ENCODE assay signal across 9 mouse cellular contexts in genomic region chr3:88244071-88244470, GRCm38 (mm10). TPM values are rescaled to one million over a fixed set of nuclear protein-coding genes. Genes with fewer than 3 reads are reported as not detected.
DNase-seq lines count a peak whose midpoint lies in the region; ATAC-seq and TF ChIP-seq lines count a peak whose summit lies in the region.
"Had no signal": no experiment of that assay in that cellular context is flagged by ENCODE, and none has a peak within 500 bp of the region (broad histone marks: within the 10 kb centered on the region; RNA-seq: fewer than 3 reads in every experiment).

No protein-coding gene starts in this region.

- H3K9ac ChIP-seq in MEL (ENCODE audit: control insufficient read depth, low read depth, low read length, poor library complexity, severe bottlenecking): no peak overlapping the region
- no peak overlapping the region for H3K9ac ChIP-seq in liver, embryonic 13.5 days

- no peak for TF ChIP-seq EP300 in MEL (IDR thresholded peaks at IDR 0.05; ENCODE audit: low read depth in 1 of 2, low read length in 2 of 2)

- H3K27me3 ChIP-seq in MEL (ENCODE audit: control insufficient read depth in 1 of 2, insufficient read depth in 2 of 2, low read length in 2 of 2): peaks cover 4 to 9% of the 10 kb centered on the region in 2 experiments; a peak in 3 of 4 replicates
- H3K27me3 ChIP-seq in liver, embryonic 13.5 days: peaks cover 66% of the 10 kb centered on the region

- peak; percentile 53 for ATAC-seq in erythroblast, adult 5-6 weeks (replicated peaks; ENCODE audit: low FRiP score, poor library complexity, severe bottlenecking)
- no peak for ATAC-seq in liver, embryonic 13.5 days (ENCODE audit: low read depth)

- no peak for DNase-seq in left cerebral cortex, adult 2 months (ENCODE audit: extremely low spot score in 1 of 2, low spot score in 2 of 2)
- no peak for DNase-seq in left cerebral cortex, adult 11 months (ENCODE audit: low spot score)
- peak; percentile 73 for DNase-seq in MEL (ENCODE audit: low read depth, low spot score)
- peak; percentile 30 for DNase-seq in liver, embryonic 13.5 days
- peak; percentile 64 for DNase-seq in right cerebral cortex, postnatal 14 days

- no peaks in the 10 kb centered on the region for H3K79me2 ChIP-seq in MEL (ENCODE audit: control insufficient read depth, insufficient read depth, low read length, poor library complexity)

- H3K36me3 ChIP-seq in MEL (ENCODE audit: control insufficient read depth in 1 of 2, insufficient read depth in 2 of 2, low read length in 2 of 2): no peaks in the 10 kb centered on the region
- no peaks in the 10 kb centered on the region for H3K36me3 ChIP-seq in liver, embryonic 13.5 days

- no peak for TF ChIP-seq POLR2A in MEL (IDR thresholded peaks at IDR 0.05; ENCODE audit: control insufficient read depth in 1 of 2, insufficient read depth in 1 of 2, low read depth in 1 of 2, low read length in 2 of 2, poor library complexity in 1 of 2)
- TF ChIP-seq POLR2A in bone marrow, adult 2 months (IDR thresholded peaks at IDR 0.05; ENCODE audit: borderline replicate concordance, control insufficient read depth, low read depth, low read length): no peak

- peak; percentile 79 for TF ChIP-seq RAD21 in MEL (IDR thresholded peaks at IDR 0.05; ENCODE audit: low read depth, low read length)

- peaks cover 0 to 4% of the 10 kb centered on the region in 2 experiments; a peak in 1 of 4 replicates for H3K4me1 ChIP-seq in MEL (ENCODE audit: control insufficient read depth in 1 of 2, insufficient read depth in 2 of 2, low read length in 2 of 2)
- H3K4me1 ChIP-seq in bone marrow, adult 2 months (ENCODE audit: control insufficient read depth, insufficient read depth, low read length): no peaks in the 10 kb centered on the region
- no peaks in the 10 kb centered on the region for H3K4me1 ChIP-seq in liver, embryonic 13.5 days (replicated peaks)

- 10% methylated on average over 2 of the region's 2 CpGs for WGBS in bone marrow, adult 2 months
- WGBS in liver, embryonic 13.5 days (ENCODE audit: insufficient replicate concordance): 6% methylated on average over 2 of the region's 2 CpGs

- H3K27ac ChIP-seq in left cerebral cortex, adult 2 months: no peak overlapping the region
- no peak overlapping the region for H3K27ac ChIP-seq in MEL (ENCODE audit: control insufficient read depth, low read depth, low read length)
- H3K27ac ChIP-seq in bone marrow, adult 2 months (ENCODE audit: control insufficient read depth, insufficient read depth, low read depth, low read length, poor library complexity): no peak overlapping the region
- no peak overlapping the region for H3K27ac ChIP-seq in liver, embryonic 13.5 days

- no peak overlapping the region for H3K4me3 ChIP-seq in left cerebral cortex, adult 2 months
- no peak overlapping the region for H3K4me3 ChIP-seq in MEL (ENCODE audit: control insufficient read depth in 1 of 2, insufficient read depth in 1 of 2, low read depth in 2 of 2, low read length in 2 of 2)
- H3K4me3 ChIP-seq in bone marrow, adult 2 months (replicated peaks; ENCODE audit: control insufficient read depth, low read depth, low read length): no peak overlapping the region
- H3K4me3 ChIP-seq in liver, embryonic 13.5 days (replicated peaks): no peak overlapping the region

- intact Hi-C loops in left cerebral cortex, adult 2 months (cut with DNase I): loop anchor here (2.0 kb wide), 1 partner anchor 33 kb away; no protein-coding TSS in a partner anchor

- no peaks in the 10 kb centered on the region for H3K9me3 ChIP-seq in MEL (replicated peaks; ENCODE audit: insufficient read depth, low read length)
- H3K9me3 ChIP-seq in liver, embryonic 13.5 days (replicated peaks): no peaks in the 10 kb centered on the region

- peak; percentile 87 for TF ChIP-seq CTCF in left cerebral cortex, adult 2 months (IDR thresholded peaks at IDR 0.05)
- peak; percentile 93 to 99 (median 97) for TF ChIP-seq CTCF in MEL (IDR thresholded peaks at IDR 0.05 in 2 of 3, conservative IDR thresholded peaks at IDR 0.05 in 1 of 3; ENCODE audit: control insufficient read depth in 1 of 3, insufficient read depth in 1 of 3, low read depth in 2 of 3, low read length in 3 of 3, poor library complexity in 1 of 3, severe bottlenecking in 1 of 3)
- peak; percentile 88 for TF ChIP-seq CTCF in bone marrow, adult 2 months (IDR thresholded peaks at IDR 0.05; ENCODE audit: control insufficient read depth, insufficient read depth, low read length)

- no peak overlapping the region for H3K4me2 ChIP-seq in liver, embryonic 13.5 days

TF ChIP-seq in MEL, 35 proteins besides CTCF, POLR2A, EP300 and RAD21:
- TF ChIP-seq ZC3H11A (IDR thresholded peaks at IDR 0.05; ENCODE audit: low read depth, low read length): peak; percentile 49
- peak; percentile 13; the same call in 1 of the 2 replicates for TF ChIP-seq ELF1 (IDR thresholded peaks at IDR 0.05; ENCODE audit: low read depth, low read length)
- no peak for TF ChIP-seq GABPA (IDR thresholded peaks at IDR 0.05; ENCODE audit: low read depth, low read length)
- no peak for TF ChIP-seq NELFE (IDR thresholded peaks at IDR 0.05; ENCODE audit: low read depth, low read length)
- peak; percentile 69 for TF ChIP-seq SMC3 (IDR thresholded peaks at IDR 0.05; ENCODE audit: low read depth, low read length)
- TF ChIP-seq MAZ (IDR thresholded peaks at IDR 0.05; ENCODE audit: low read depth, low read length): peak; percentile 49; the same call in 1 of the 2 replicates
- TF ChIP-seq USF2 (IDR thresholded peaks at IDR 0.05; ENCODE audit: borderline replicate concordance in 1 of 2, insufficient read depth in 1 of 2, low read depth in 1 of 2, low read length in 2 of 2): no peak

RNA-seq across cellular contexts. Expression of gene Rhbg, which starts 10.4 kb away (rescaled TPM):
- not detected for total RNA-seq in left cerebral cortex, adult 2 months (2021)
- total RNA-seq in MEL (2012; rRNA removed): not detected in 2 replicates
- polyA plus RNA-seq in MEL (2012; ENCODE audit: insufficient read depth in 1 of 2, insufficient read length in 2 of 2, low read depth in 1 of 2, low replicate concordance in 2 of 2, missing spikeins in 1 of 2): not detected
- not detected in 2 replicates for polyA plus RNA-seq in bone marrow, adult 2 months (2011; ENCODE audit: insufficient read depth, insufficient read length, low replicate concordance, missing spikeins)
- not detected in 2 replicates for total RNA-seq in erythroblast, adult 5-6 weeks (2015; ENCODE audit: low replicate concordance)
- total RNA-seq in erythroblast, adult 5-6 weeks (2017; ENCODE audit: low replicate concordance): not detected in 2 replicates
- 14.7 and 15.4 TPM in 2 replicates for polyA plus RNA-seq in liver, embryonic 13.5 days (2015; fragmentation: Nextera tagmentation; extraction: Ambion mirVana)
- polyA plus RNA-seq: frontal cortex, adult 2 months had no signal

RNA-seq across cellular contexts. Expression of gene Gm38392, which starts 42.9 kb away (rescaled TPM):
- total RNA-seq in left cerebral cortex, adult 2 months (2021): under 1 TPM in 1 of 2 experiments, not detected in 1; 0.59 TPM
- total RNA-seq in MEL (2012; rRNA removed): 0.39 and 0.69 TPM in 2 replicates
- under 1 TPM in 1 of 2 experiments, not detected in 1; 0.84 TPM for polyA plus RNA-seq in MEL (2012; ENCODE audit: insufficient read depth in 1 of 2, insufficient read length in 2 of 2, low read depth in 1 of 2, low replicate concordance in 2 of 2, missing spikeins in 1 of 2)
- not detected in 2 replicates for polyA plus RNA-seq in bone marrow, adult 2 months (2011; ENCODE audit: insufficient read depth, insufficient read length, low replicate concordance, missing spikeins)
- not detected in 2 replicates for total RNA-seq in erythroblast, adult 5-6 weeks (2015; ENCODE audit: low replicate concordance)
- not detected in 2 replicates for total RNA-seq in erythroblast, adult 5-6 weeks (2017; ENCODE audit: low replicate concordance)
- polyA plus RNA-seq in liver, embryonic 13.5 days (2015; fragmentation: Nextera tagmentation; extraction: Ambion mirVana): 1.3 TPM in 1 of 2 replicates, not detected in the other
- polyA plus RNA-seq: frontal cortex, adult 2 months; liver, embryonic 16.5 days had no signal

RNA-seq across cellular contexts. Expression of gene Tsacc, which starts 52.7 kb away (rescaled TPM):
- 1 to 10 TPM; 3.7 to 3.8 TPM for total RNA-seq in left cerebral cortex, adult 2 months (2021)
- 26.7 and 34.1 TPM in 2 replicates for total RNA-seq in MEL (2012; rRNA removed)
- 10 to 100 TPM in 1 of 2 experiments, not detected in 1; 41.1 TPM for polyA plus RNA-seq in MEL (2012; ENCODE audit: insufficient read depth in 1 of 2, insufficient read length in 2 of 2, low read depth in 1 of 2, low replicate concordance in 2 of 2, missing spikeins in 1 of 2)
- polyA plus RNA-seq in bone marrow, adult 2 months (2011; ENCODE audit: insufficient read depth, insufficient read length, low replicate concordance, missing spikeins): 2.1 and 16.1 TPM in 2 replicates
- 5.0 TPM in 1 of 2 replicates, not detected in the other for total RNA-seq in erythroblast, adult 5-6 weeks (2015; ENCODE audit: low replicate concordance)
- not detected in 2 replicates for total RNA-seq in erythroblast, adult 5-6 weeks (2017; ENCODE audit: low replicate concordance)
- polyA plus RNA-seq in liver, embryonic 13.5 days (2015; fragmentation: Nextera tagmentation; extraction: Ambion mirVana): 6.3 and 6.9 TPM in 2 replicates

RNA-seq across cellular contexts. Expression of gene Cct3, which starts 52.8 kb away (rescaled TPM):
- 100 to 1,000 TPM; 168 to 170 TPM for total RNA-seq in left cerebral cortex, adult 2 months (2021)
- total RNA-seq in MEL (2012; rRNA removed): 1,548 and 1,549 TPM in 2 replicates
- polyA plus RNA-seq in MEL (2012; ENCODE audit: insufficient read depth in 1 of 2, insufficient read length in 2 of 2, low read depth in 1 of 2, low replicate concordance in 2 of 2, missing spikeins in 1 of 2): 1,000 to 10,000 TPM in 1 of 2 experiments, 100 to 1,000 TPM in 1; 777 to 1,271 TPM
- polyA plus RNA-seq in bone marrow, adult 2 months (2011; ENCODE audit: insufficient read depth, insufficient read length, low replicate concordance, missing spikeins): 63.5 and 81.0 TPM in 2 replicates
- 97.4 and 178 TPM in 2 replicates for total RNA-seq in erythroblast, adult 5-6 weeks (2015; ENCODE audit: low replicate concordance)
- total RNA-seq in erythroblast, adult 5-6 weeks (2017; ENCODE audit: low replicate concordance): 48.6 and 66.1 TPM in 2 replicates
- 376 and 404 TPM in 2 replicates for polyA plus RNA-seq in liver, embryonic 13.5 days (2015; fragmentation: Nextera tagmentation; extraction: Ambion mirVana)

Comparison
In these comparisons a context has a peak if more than half of its experiments do, and no peak if none do; other contexts are left out.
1. DNase-seq: peak in MEL (single experiment), liver, embryonic 13.5 days (single experiment) and right cerebral cortex, postnatal 14 days (single experiment); none in left cerebral cortex, adult 2 months (0 of 2) and left cerebral cortex, adult 11 months (single experiment).
2. Peak in every context shown above with its lines, with median percentiles within 50 percentile points of each other: CTCF ChIP-seq.